In the genomic region with DNA sequence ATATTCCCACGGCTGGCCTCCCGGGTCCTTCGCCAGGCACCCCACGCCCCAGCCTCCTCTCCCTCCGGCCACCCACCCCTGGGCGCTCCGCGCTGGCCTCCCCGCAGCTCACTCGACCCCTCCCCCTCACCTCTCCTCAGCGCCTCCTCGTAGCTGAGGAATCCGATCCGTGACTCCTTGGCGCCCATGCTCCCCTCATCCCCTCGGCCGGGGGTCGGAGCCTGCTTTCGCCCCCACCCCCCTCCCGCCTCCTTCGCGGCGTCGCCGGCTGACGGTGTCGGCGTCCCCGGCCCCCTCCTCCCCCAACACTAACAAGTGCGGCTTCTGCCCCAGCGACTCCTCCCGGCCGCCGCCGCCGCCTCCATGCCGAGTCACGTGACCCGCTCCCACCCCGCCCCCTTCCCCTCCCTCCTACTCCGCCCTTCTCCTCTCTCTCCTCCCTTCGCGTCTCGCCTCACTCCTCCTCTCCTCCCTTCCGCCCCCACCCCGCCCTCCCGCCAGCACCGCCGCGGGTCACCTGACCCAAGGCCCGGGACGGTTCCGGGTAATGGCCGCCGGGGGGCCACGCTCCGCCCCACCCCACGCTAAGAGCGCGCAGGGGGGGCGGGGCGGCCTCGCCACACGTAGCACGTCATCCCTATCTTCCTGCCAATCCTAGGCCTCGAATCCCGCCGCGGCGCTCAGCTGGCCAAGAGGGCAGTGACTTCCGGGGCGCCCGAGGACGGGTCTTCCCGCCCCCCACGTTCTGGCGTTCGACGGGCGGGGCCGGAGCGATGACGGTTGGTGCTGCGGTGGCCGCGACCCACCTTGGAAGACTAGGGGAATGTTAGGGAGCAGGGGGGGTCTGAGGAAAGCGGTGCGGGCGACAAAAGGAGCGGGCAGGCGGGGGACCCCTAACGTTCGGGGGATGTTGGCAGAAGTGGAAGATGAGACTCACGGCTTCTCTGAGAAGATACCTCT, we compare ENCODE assay signal across 8 mouse cellular contexts. TPM values are rescaled to one million over a fixed set of nuclear protein-coding genes. Genes with fewer than 3 reads are reported as not detected.
DNase-seq lines count a peak whose midpoint lies in the region; ATAC-seq and TF ChIP-seq lines count a peak whose summit lies in the region.

A gene (minus strand): TSS at position 581 of the 960 bp plus-strand sequence.

- H3K9me3 ChIP-seq in G1E (replicated peaks) = no peaks in the 10 kb centered on the region
- H3K9me3 ChIP-seq in forebrain, embryonic 16.5 days (ENCODE audit: control insufficient read depth, low read length) = no peaks in the 10 kb centered on the region
- H3K9me3 ChIP-seq in lung, embryonic 15.5 days = no peaks in the 10 kb centered on the region

- no peak for TF ChIP-seq CTCF in G1E (IDR thresholded peaks at IDR 0.05; ENCODE audit: low read depth, low read length)

- peaks cover 6% of the 10 kb centered on the region for H3K36me3 ChIP-seq in G1E (replicated peaks)
- no peaks in the 10 kb centered on the region for H3K36me3 ChIP-seq in forebrain, embryonic 16.5 days (ENCODE audit: control insufficient read depth, insufficient read depth)
- H3K36me3 ChIP-seq in lung, embryonic 15.5 days = no peaks in the 10 kb centered on the region

- ATAC-seq in G1E (ENCODE audit: extremely low read depth, insufficient number of reproducible peaks, low FRiP score, poor library complexity, severe bottlenecking) = peak; percentile 97
- ATAC-seq in forebrain, embryonic 16.5 days = peak; percentile 96
- peak; percentile 98 for ATAC-seq in lung, embryonic 15.5 days (ENCODE audit: borderline replicate concordance, extremely low read depth, low FRiP score, low TSS enrichment)

- intact Hi-C loops in heart, postnatal 36 days (cut with DNase I) = loop anchor here (5.0 kb wide), 1 partner anchor 97 kb away; a partner anchor contains a TSS

- H3K4me3 ChIP-seq in G1E (ENCODE audit: low read depth, low read length) = peak within 1 kb of the TSS; percentile 97
- H3K4me3 ChIP-seq in forebrain, embryonic 16.5 days (replicated peaks; ENCODE audit: low read length) = peak within 1 kb of the TSS; percentile 92
- peak within 1 kb of the TSS; percentile 98 for H3K4me3 ChIP-seq in lung, embryonic 15.5 days

- WGBS in forebrain, embryonic 16.5 days = under 1% methylated on average over 85 of the region's 94 CpGs
- WGBS in lung, embryonic 15.5 days = under 1% methylated on average over 82 of the region's 94 CpGs

- peak within 1 kb of the TSS; percentile 87 for H3K27ac ChIP-seq in forebrain, embryonic 16.5 days (ENCODE audit: low read length)
- H3K27ac ChIP-seq in lung, embryonic 15.5 days = peak within 1 kb of the TSS; percentile 71

- no peaks in the 10 kb centered on the region for H3K27me3 ChIP-seq in G1E (ENCODE audit: insufficient read depth, low read length)
- H3K27me3 ChIP-seq in forebrain, embryonic 16.5 days (replicated peaks; ENCODE audit: control insufficient read depth, insufficient read depth, low read length) = no peaks in the 10 kb centered on the region
- no peaks in the 10 kb centered on the region for H3K27me3 ChIP-seq in lung, embryonic 15.5 days

- peak within 1 kb of the TSS; percentile 92 for H3K9ac ChIP-seq in forebrain, embryonic 16.5 days (replicated peaks; ENCODE audit: low read depth, low read length)
- peak within 1 kb of the TSS; percentile 77 for H3K9ac ChIP-seq in lung, embryonic 15.5 days

- peak within 1 kb of the TSS; percentile 66 for H3K4me2 ChIP-seq in forebrain, embryonic 16.5 days (ENCODE audit: low read length)
- H3K4me2 ChIP-seq in lung, embryonic 15.5 days = peak within 1 kb of the TSS; percentile 79

- peak; percentile 95 for DNase-seq in G1E (ENCODE audit: low spot score)
- peak; percentile 96 to 97 for DNase-seq in cerebellum, adult 18-20 months
- DNase-seq in heart, postnatal 36 days = peak; percentile 92 to 94
- DNase-seq in layer of hippocampus, adult 8-10 months (ENCODE audit: low spot score in 2 of 2) = peak; percentile 94 to 96
- DNase-seq in ovary, adult 18-20 months (ENCODE audit: low spot score) = peak; percentile 97
- DNase-seq in thymus, postnatal 0 days (ENCODE audit: low spot score) = peak; percentile 99

- peaks cover 21% of the 10 kb centered on the region for H3K4me1 ChIP-seq in G1E (ENCODE audit: insufficient read depth, low read depth, low read length)
- H3K4me1 ChIP-seq in forebrain, embryonic 16.5 days (replicated peaks; ENCODE audit: control insufficient read depth, insufficient read depth, low read length) = peaks cover 4% of the 10 kb centered on the region; the same call in 1 of the 2 replicates
- peaks cover 5% of the 10 kb centered on the region for H3K4me1 ChIP-seq in lung, embryonic 15.5 days

RNA-seq across cellular contexts. Expression of the gene that starts here (rescaled TPM):
- total RNA-seq in G1E (2014; fragmentation: Nextera tagmentation) (42.4 and 163 TPM in 2 replicates), G1E (2017) (19.2 and 24.9 TPM in 2 replicates)
- polyA plus RNA-seq in G1E (2012) = 9.9 and 10.4 TPM in 2 replicates
- polyA plus RNA-seq in forebrain, embryonic 16.5 days (2015; fragmentation: Nextera tagmentation; extraction: Ambion mirVana) = 10.5 and 10.9 TPM in 2 replicates
- total RNA-seq in heart, postnatal 36 days (2021) = 10 to 100 TPM; 20.2 to 22.6 TPM
- total RNA-seq in layer of hippocampus, adult 8-10 months (2022) = 10 to 100 TPM; 77.9 to 96.7 (median 89.4) TPM
- polyA plus RNA-seq in lung, embryonic 15.5 days (2015; fragmentation: Nextera tagmentation; extraction: Ambion mirVana) = 3.2 and 3.4 TPM in 2 replicates
- polyA plus RNA-seq in thymus, postnatal 0 days (2015; fragmentation: Nextera tagmentation; extraction: Ambion mirVana) = 2.5 and 3.5 TPM in 2 replicates

Comparison
In these comparisons a context has a peak if more than half of its experiments do, and no peak if none do; other contexts are left out.
1. Peak in every context shown above with its lines: DNase-seq, ATAC-seq, H3K4me3 ChIP-seq and H3K27ac ChIP-seq.